In genomic region chr7:29469602-29470344, GRCm38 (mm10) we compare ENCODE assay signal across 9 mouse cellular contexts. TPM values are rescaled to one million over a fixed set of nuclear protein-coding genes. Genes with fewer than 3 reads are reported as not detected.
DNase-seq lines count a peak whose midpoint lies in the region; ATAC-seq and TF ChIP-seq lines count a peak whose summit lies in the region.
"Had no signal": no experiment of that assay in that cellular context is flagged by ENCODE, and none has a peak within 500 bp of the region (broad histone marks: within the 10 kb centered on the region; RNA-seq: fewer than 3 reads in every experiment).

No protein-coding gene starts in this region.

- no peak for TF ChIP-seq CTCF in forebrain, postnatal 0 days (IDR thresholded peaks at IDR 0.05; ENCODE audit: low read depth)

- WGBS in forebrain, postnatal 0 days, result 63% methylated on average over 7 of the region's 7 CpGs
- WGBS in forebrain, embryonic 11.5 days, result 78% methylated on average over 7 of the region's 7 CpGs

- no peaks in the 10 kb centered on the region for H3K27me3 ChIP-seq in forebrain, postnatal 0 days (ENCODE audit: insufficient read depth, low read length)
- H3K27me3 ChIP-seq in forebrain, embryonic 11.5 days (ENCODE audit: control insufficient read depth, insufficient read depth, low read length), result no peaks in the 10 kb centered on the region
- H3K27me3 ChIP-seq: midbrain, embryonic 15.5 days had no signal

- H3K4me2 ChIP-seq in forebrain, postnatal 0 days (ENCODE audit: low read depth), result no peak overlapping the region
- H3K4me2 ChIP-seq in forebrain, embryonic 11.5 days (ENCODE audit: low read depth, low read length, severe bottlenecking), result no peak overlapping the region
- H3K4me2 ChIP-seq: midbrain, embryonic 15.5 days had no signal

- H3K36me3 ChIP-seq in forebrain, postnatal 0 days (ENCODE audit: insufficient read depth), result no peaks in the 10 kb centered on the region
- no peaks in the 10 kb centered on the region for H3K36me3 ChIP-seq in forebrain, embryonic 11.5 days (ENCODE audit: control insufficient read depth, insufficient read depth, low read length)
- H3K36me3 ChIP-seq: midbrain, embryonic 15.5 days had no signal

- no peak overlapping the region for H3K27ac ChIP-seq in forebrain, postnatal 0 days (ENCODE audit: low read depth, low read length)
- no peak overlapping the region for H3K27ac ChIP-seq in forebrain, embryonic 11.5 days (ENCODE audit: low read depth, low read length)
- H3K27ac ChIP-seq: midbrain, embryonic 15.5 days had no signal

- H3K9me3 ChIP-seq in forebrain, postnatal 0 days (ENCODE audit: low read length), result no peaks in the 10 kb centered on the region
- H3K9me3 ChIP-seq in forebrain, embryonic 11.5 days (ENCODE audit: control insufficient read depth, low read length), result no peaks in the 10 kb centered on the region
- H3K9me3 ChIP-seq: midbrain, embryonic 15.5 days had no signal

- ATAC-seq in forebrain, postnatal 0 days, result peak; percentile 40
- no peak for ATAC-seq in forebrain, embryonic 11.5 days (replicated peaks; ENCODE audit: low FRiP score)
- ATAC-seq: midbrain, embryonic 15.5 days had no signal

- no peak overlapping the region for H3K4me3 ChIP-seq in forebrain, postnatal 0 days (ENCODE audit: low read depth, low read length)
- H3K4me3 ChIP-seq in forebrain, embryonic 11.5 days (ENCODE audit: low read depth, low read length), result no peak overlapping the region
- H3K4me3 ChIP-seq: midbrain, embryonic 15.5 days had no signal

- H3K9ac ChIP-seq in forebrain, postnatal 0 days, result no peak overlapping the region
- H3K9ac ChIP-seq in forebrain, embryonic 11.5 days (ENCODE audit: low read length), result no peak overlapping the region
- H3K9ac ChIP-seq: midbrain, embryonic 15.5 days had no signal

- peaks cover 8% of the 10 kb centered on the region; the same call in 1 of the 2 replicates for H3K4me1 ChIP-seq in forebrain, postnatal 0 days (ENCODE audit: insufficient read depth)
- H3K4me1 ChIP-seq in forebrain, embryonic 11.5 days (replicated peaks; ENCODE audit: control insufficient read depth, insufficient read depth, low read length), result 0 out of 2 replicates have a peak, but pooled peaks cover 2% of the 10 kb centered on the region

- DNase-seq in forebrain, postnatal 0 days, result peak; percentile 34
- no peak for DNase-seq in forebrain, embryonic 11.5 days (ENCODE audit: low spot score)
- DNase-seq in urinary bladder, postnatal 14 days (ENCODE audit: low spot score), result peak; percentile 75
- DNase-seq in urinary bladder, adult 2 months (ENCODE audit: low spot score), result no peak
- peak; percentile 50 for DNase-seq in kidney, postnatal 10 days
- DNase-seq in yolk sac, embryonic 10.5 days (ENCODE audit: low spot score), result peak; percentile 79
- DNase-seq in frontal cortex, adult 2 months (ENCODE audit: extremely low spot score in 1 of 2, low spot score in 1 of 2), result no peak
- DNase-seq in gastrocnemius, adult 18-20 months (ENCODE audit: low spot score), result no peak

RNA-seq across cellular contexts. Expression of gene Sipa1l3, which starts 48.7 kb away (rescaled TPM):
- 26.6 and 44.1 TPM in 2 replicates for total RNA-seq in forebrain, postnatal 0 days (2014; rRNA removed)
- 5.7 and 12.1 TPM in 2 replicates for polyA plus RNA-seq in forebrain, postnatal 0 days (2015; fragmentation: Nextera tagmentation; extraction: Ambion mirVana)
- 12.2 and 15.9 TPM in 2 replicates for polyA plus RNA-seq in forebrain, embryonic 11.5 days (2014; fragmentation: Nextera tagmentation; extraction: Ambion mirVana)
- 18.4 and 32.6 TPM in 2 replicates for polyA plus RNA-seq in urinary bladder, adult 2 months (2012; rRNA removed)
- 38.2 and 41.4 TPM in 2 replicates for polyA plus RNA-seq in frontal cortex, adult 2 months (2012; rRNA removed)
- total RNA-seq in gastrocnemius, adult 18-20 months (2021), result 1 to 10 TPM; 6.6 to 7.1 TPM

Comparison
In these comparisons a context has a peak if more than half of its experiments do, and no peak if none do; other contexts are left out.
1. DNase-seq: peak in forebrain, postnatal 0 days (single experiment), urinary bladder, postnatal 14 days (single experiment), kidney, postnatal 10 days (single experiment) and yolk sac, embryonic 10.5 days (single experiment); none in forebrain, embryonic 11.5 days (single experiment), urinary bladder, adult 2 months (single experiment), frontal cortex, adult 2 months (0 of 2) and gastrocnemius, adult 18-20 months (single experiment).